Mouse (Mus musculus) midbrain, postnatal 0 days (tissue): ENCODE measurements around the gene Pwp1. TPM values are rescaled to one million over a fixed set of nuclear protein-coding genes. Genes with fewer than 3 reads are reported as not detected.
"Not testable (repeated sequence)": the region's sequence is repeated elsewhere in the genome, so short reads cannot be mapped to it uniquely, and the experiment has no call there.

ENCODE experiments used
- ATAC-seq: fragments of 200-750 bp; cut with Nextera tagmentation; 2 replicates; pipeline ENCODE4 v1.8.0; 2017; ENCODE audit warnings: moderate number of reproducible peaks, mild to moderate bottlenecking, moderate TSS enrichment, moderate library complexity; ENCODE audit not compliant: low FRiP score
- DNase-seq: peaks from one replicate; pipeline ENCODE4 v3.0.0-alpha.2; 2015; ENCODE audit warnings: low spot score
- H3K27ac ChIP-seq: fragments of 300-500 bp; sonication (generic); 2 replicates; pipeline ENCODE4 v1.5.1; 2014; ENCODE audit warnings: low read depth, mild to moderate bottlenecking, low read length, mixed read lengths
- H3K27me3 ChIP-seq: fragments of 300-500 bp; sonication (generic); 2 replicates; pipeline ENCODE4 v1.6.1; 2014; ENCODE audit warnings: low read length, control low read depth, mixed read lengths; ENCODE audit not compliant: insufficient read depth
- H3K36me3 ChIP-seq: fragments of 300-500 bp; sonication (generic); 2 replicates; pipeline ENCODE4 v1.6.1; 2014; ENCODE audit warnings: low read length, control low read depth, mixed read lengths; ENCODE audit not compliant: insufficient read depth
- H3K4me1 ChIP-seq: fragments of 300-500 bp; sonication (generic); 2 replicates; pipeline ENCODE4 v1.6.1; 2014; ENCODE audit warnings: mild to moderate bottlenecking, control low read depth, antibody characterized with exemption, low read length, mixed read lengths; ENCODE audit not compliant: insufficient read depth
- H3K4me2 ChIP-seq: fragments of 300-500 bp; sonication (generic); 2 replicates; pipeline ENCODE4 v1.6.1; 2014; ENCODE audit warnings: low read depth, mild to moderate bottlenecking, low read length, mixed read lengths; ENCODE audit not compliant: poor library complexity, severe bottlenecking
- H3K4me3 ChIP-seq: fragments of 300-500 bp; sonication (generic); 2 replicates; pipeline ENCODE4 v1.5.1; 2014; ENCODE audit warnings: low read depth, mild to moderate bottlenecking, low read length, moderate library complexity
- H3K9ac ChIP-seq: fragments of 300-500 bp; sonication (generic); replicated peaks from 2 replicates; pipeline ENCODE4 v1.6.1; 2014; ENCODE audit warnings: mild to moderate bottlenecking, low read length, moderate library complexity, mixed read lengths; ENCODE audit not compliant: poor library complexity, severe bottlenecking
- H3K9me3 ChIP-seq: fragments of 300-500 bp; sonication (generic); 2 replicates; pipeline ENCODE4 v1.6.1; 2016; ENCODE audit warnings: low read length, control low read depth
- CTCF ChIP-seq: IDR thresholded peaks from 2 replicates; pipeline ENCODE4 v1.5.1; 2016; ENCODE audit warnings: antibody characterized with exemption, mild to moderate bottlenecking
- WGBS: fragments of 180-500 bp; shearing (Covaris S2); extraction: QIAGEN DNeasy Blood & Tissue Kit; methylation state at CpG from one replicate; pipeline ENCODE4 v1.1.7; 2014; 5-methylcytosine and 5-hydroxymethylcytosine counted together
- polyA plus RNA-seq: library from polyadenylated mRNA; unstranded; fragments of >200 nt; fragmentation: Nextera tagmentation; extraction: Ambion mirVana; gene quantifications from 2 replicates; pipeline ENCODE4 v1.2.1, GENCODE M21; 2015
- total RNA-seq: library from RNA; depleted of rRNA; stranded (reverse); fragments of >200 nt; gene quantifications from 2 replicates; pipeline ENCODE4 v1.2.3, GENCODE M21; 2014; rRNA removed

Gene Pwp1
- 42.3 and 47.8 TPM in 2 replicates for total RNA-seq
- 48.3 and 51.5 TPM in 2 replicates for polyA plus RNA-seq

- peak within 1 kb of the TSS; percentile 67 for H3K27ac ChIP-seq
- peak within 1 kb of the TSS; percentile 52 for H3K4me3 ChIP-seq
- not testable (repeated sequence) for H3K9me3 ChIP-seq, H3K36me3 ChIP-seq, H3K4me1 ChIP-seq, H3K27me3 ChIP-seq
- WGBS: 4% methylated on average over 44 of the region's 49 CpGs
- peak within 1 kb of the TSS; percentile 74 for H3K9ac ChIP-seq
- H3K4me2 ChIP-seq: peak within 1 kb of the TSS; percentile 72
- DNase-seq: peak; percentile 61
- ATAC-seq: peak; percentile 96
Observed at GRCm38 (mm10) chr10:85829085-85829853, at the start of gene Pwp1. Gene Pwp1 (plus strand): TSS chr10:85829494.

GRCm38 (mm10) chr10:85822143-85822696 is 7.1 kb upstream of the Pwp1 start:
- not testable (repeated sequence) for H3K4me1 ChIP-seq, H3K27ac ChIP-seq, H3K9ac ChIP-seq, H3K4me2 ChIP-seq, H3K4me3 ChIP-seq, H3K27me3 ChIP-seq, DNase-seq, H3K9me3 ChIP-seq, ATAC-seq, H3K36me3 ChIP-seq
- 100% methylated on average over 1 of the region's 3 CpGs for WGBS

- H3K4me2 ChIP-seq, H3K27me3 ChIP-seq, H3K9me3 ChIP-seq, H3K36me3 ChIP-seq, H3K4me1 ChIP-seq, H3K27ac ChIP-seq, H3K4me3 ChIP-seq, H3K9ac ChIP-seq, DNase-seq, ATAC-seq: not testable (repeated sequence)
- 68% methylated on average over 1 of the region's 1 CpGs for WGBS
Observed at GRCm38 (mm10) chr10:85823752-85824151, 5.5 kb upstream of the Pwp1 start.

GRCm38 (mm10) chr10:85828722-85829084 is 591 bp upstream of the Pwp1 start:
- DNase-seq, H3K9ac ChIP-seq, H3K27me3 ChIP-seq, H3K27ac ChIP-seq, H3K9me3 ChIP-seq, H3K36me3 ChIP-seq, H3K4me1 ChIP-seq: not testable (repeated sequence)
- 24% methylated on average over 5 of the region's 5 CpGs for WGBS
- ATAC-seq: peak; percentile 47; the same call in 1 of the 2 replicates
- peak overlapping the region; percentile 72; the same call in 1 of the 2 replicates for H3K4me2 ChIP-seq
- peak overlapping the region; percentile 52 for H3K4me3 ChIP-seq

GRCm38 (mm10) chr10:85846105-85846862 is 17.0 kb downstream of the Pwp1 start:
- 80% methylated on average over 4 of the region's 4 CpGs for WGBS
- no peak for ATAC-seq
- no peak for TF ChIP-seq CTCF

More at GRCm38 (mm10) chr10:85846105-85846862, 17.0 kb downstream of the Pwp1 start:
- DNase-seq: no peak
- H3K4me1 ChIP-seq: no peaks in the 10 kb centered on the region
- H3K9me3 ChIP-seq: no peaks in the 10 kb centered on the region
- no peak overlapping the region for H3K9ac ChIP-seq
- no peak overlapping the region for H3K4me3 ChIP-seq
- H3K36me3 ChIP-seq: no peaks in the 10 kb centered on the region
- H3K27ac ChIP-seq: no peak overlapping the region
- no peak overlapping the region for H3K4me2 ChIP-seq
- no peaks in the 10 kb centered on the region for H3K27me3 ChIP-seq
